Mouse (Mus musculus): ENCODE results near the gene Ttc21b.

Ttc21b gene

DNA sequence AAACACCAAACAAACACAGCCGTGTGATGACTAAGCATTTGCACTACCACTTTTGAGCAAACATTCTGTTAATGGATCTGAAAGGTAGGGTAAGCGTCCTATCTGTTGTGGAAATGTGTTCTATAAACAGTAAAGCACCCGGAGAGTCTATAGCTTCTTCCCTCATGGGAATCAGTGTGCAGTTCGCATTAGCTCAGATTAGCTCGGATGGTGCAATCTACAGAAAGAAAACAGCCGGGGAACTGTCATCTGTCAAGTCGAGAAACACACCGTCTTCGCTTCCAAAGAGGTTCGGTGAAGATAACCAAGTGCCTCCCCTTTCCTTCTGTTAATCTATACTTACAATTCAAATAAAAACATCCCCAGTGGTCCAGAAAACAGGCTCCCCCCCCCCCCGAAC, 85.7 kb downstream of the Ttc21b start:
- DNase-seq: no peak

DNA sequence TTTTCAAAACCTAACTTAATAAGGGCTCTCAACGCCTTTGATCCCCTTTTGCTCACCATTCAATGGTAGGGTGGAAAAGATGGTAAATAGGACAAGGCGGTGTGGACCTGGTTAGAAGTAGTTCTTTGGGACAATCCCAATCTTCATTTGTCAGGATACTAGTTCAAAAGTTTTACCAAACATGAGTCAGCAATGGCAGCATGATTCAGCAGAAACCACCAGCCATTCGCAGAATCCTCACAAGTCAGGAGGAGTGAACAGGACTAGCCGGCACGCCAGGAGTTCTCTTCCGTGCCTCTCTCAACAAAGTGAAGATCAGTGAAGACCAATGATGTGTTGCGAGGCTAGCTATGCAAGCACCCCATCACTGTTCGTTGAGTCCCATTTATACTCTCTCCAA, 91.4 kb downstream of the Ttc21b start:
- no peak for DNase-seq

DNA sequence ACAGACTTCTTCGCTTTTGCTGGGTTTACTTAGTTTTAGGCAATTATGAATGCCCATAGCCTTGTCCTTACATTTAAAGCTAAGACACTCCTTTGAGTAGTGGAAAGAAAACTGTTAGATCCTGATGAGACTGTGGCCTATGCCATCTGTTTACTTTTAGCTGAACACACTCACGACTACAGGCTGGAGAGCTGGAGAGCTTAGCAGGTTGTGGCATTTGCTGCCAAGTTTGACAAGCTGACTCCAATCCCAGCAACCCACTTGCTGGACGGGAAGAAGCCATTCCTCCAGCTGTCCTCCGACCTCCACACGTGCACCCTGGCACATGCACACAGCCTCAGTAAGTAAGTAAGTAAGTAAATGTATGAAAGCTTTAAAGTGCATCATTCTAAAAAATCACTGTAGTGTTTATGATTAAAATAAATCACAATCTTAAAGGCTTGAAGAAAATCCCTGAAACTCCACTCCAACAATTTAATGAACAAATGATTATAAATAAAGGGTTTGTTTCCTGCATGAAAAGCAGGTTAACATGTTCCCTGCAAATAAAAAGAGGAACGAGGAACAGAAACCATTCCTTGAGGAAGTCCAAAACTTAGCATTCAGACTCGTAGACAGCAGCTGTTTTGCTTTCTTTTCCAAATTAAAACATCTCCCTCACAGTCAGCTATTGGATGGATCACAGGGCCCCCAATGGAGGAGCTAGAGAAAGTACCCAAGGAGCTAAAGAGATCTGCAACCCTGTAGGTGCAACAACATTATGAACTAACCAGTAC, 98.1 kb downstream of the Ttc21b start:
- DNase-seq: peak; percentile 27

DNA sequence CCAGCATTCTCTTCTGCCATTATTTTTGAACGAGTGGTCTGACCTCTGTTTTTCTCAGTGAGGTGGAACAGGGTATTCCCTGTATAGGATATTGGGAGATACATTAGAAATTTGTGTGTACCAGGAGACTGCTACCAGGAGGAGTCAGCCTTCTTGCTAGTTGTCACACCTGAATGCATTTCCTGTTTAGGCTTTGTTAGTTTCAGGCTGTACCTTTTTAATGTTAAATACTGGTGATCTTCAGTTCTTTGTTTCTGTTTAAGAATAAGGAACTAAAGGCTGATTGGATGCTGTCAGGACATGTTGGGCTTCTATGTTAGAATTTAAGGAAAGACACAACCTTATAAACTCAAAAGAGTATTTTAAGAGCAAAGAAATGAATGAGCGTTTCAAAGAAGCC, 105.0 kb downstream of the Ttc21b start:
- no peak for DNase-seq

DNA sequence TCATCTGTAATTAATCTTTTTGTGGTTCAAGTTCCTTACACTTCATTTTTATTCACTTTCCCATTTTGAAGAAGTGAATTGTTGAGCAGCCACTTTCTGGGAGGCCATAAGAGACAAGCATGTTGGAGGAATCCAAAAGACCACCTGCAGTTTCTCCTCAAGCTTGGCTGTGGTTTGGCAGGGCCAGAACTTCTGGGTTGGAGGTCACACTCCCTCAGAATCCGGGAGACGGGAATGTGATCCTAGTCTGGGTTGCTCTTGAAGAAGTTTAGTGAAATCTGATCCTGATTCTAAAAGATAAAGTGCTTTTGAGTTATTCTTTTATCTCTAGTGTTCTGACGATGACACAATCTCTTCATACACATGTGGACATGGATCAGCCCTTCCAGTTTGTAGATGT, 105.9 kb downstream of the Ttc21b start:
- DNase-seq: no peak

DNA sequence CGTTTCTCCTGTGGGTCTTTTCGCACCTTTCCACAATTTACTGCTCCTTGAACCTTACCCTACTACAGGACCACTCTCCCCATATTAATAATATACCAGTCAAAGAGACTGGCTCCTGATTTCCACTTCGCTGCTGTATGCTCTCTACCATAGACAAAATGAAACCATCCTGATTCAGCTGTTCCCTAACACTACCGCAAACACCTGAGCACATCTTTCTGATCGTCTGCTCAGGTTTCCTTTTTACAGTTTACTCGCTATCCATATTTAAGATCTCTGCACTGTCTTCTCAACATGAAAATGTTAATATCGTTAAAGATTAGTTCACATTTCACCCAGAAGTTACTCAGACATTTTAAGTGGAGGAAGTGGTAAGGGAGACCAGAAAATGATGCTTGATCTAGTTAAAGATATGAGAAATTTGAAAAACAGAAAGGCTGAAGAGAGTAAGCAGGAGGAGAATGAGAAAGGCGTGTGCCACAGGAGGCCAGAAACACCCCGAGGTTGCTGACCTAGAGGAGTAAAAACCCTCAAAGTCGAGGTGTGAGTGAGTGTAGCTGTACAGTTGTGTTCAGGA, 107.7 kb downstream of the Ttc21b start:
- DNase-seq: no peak

DNA sequence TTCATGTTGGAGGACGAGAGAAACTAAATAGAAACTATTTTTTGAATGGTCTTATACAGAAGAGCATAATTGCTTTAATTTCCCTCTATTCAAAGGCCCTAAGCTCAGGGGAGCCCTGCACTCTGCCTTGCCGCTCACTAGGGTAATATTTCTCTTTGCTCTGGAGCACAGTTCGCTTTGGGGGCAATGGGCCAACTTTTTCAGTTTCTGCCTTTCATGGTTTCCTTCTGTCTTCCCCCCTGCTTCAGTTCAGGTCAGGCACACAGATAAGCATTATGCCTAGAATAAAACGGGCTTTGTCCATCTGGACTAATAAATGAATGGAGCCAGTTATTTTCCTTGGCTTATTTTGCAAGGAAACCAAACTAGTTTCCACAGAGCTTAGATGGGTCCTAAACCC, 109.9 kb downstream of the Ttc21b start:
- no peak for DNase-seq

DNA sequence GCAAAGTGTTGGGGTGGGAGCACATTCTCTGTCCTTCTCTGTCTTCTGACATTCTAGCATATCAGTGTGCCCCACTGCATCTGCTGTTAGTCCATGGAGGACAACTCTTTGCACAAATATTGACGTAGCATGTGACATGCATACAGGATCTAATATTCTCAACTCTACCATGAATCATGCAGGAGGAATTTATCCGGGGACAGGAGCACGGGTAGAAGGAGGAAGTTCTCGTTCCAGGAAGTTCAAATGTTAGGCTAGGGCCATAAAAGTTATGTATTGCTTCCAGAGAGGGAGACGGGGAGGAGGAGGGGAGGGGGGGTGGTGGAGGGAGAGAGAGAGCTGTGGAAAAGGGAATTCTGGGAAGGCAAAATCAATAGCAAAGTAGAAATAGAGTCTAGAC, 111.6 kb downstream of the Ttc21b start:
- DNase-seq: no peak

DNA sequence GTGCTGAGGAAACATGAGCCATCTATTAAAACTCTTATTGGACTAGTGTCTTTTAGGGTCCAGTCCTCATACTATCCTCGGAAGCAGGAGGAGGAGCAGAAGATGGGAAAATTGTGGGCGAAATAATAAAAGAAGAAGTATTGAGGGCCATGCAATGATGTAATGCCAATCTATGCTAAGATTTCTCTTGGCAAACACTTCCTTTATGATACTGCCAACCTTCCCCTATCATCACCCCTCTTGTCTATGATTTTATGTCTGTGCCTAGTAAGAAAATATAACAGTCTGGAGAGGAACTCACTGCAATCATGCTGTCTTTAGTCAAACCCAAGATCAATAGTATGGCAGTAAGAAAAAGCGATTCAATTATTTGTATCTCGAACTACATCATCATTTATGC, 113.1 kb downstream of the Ttc21b start:
- DNase-seq: no peak

DNA sequence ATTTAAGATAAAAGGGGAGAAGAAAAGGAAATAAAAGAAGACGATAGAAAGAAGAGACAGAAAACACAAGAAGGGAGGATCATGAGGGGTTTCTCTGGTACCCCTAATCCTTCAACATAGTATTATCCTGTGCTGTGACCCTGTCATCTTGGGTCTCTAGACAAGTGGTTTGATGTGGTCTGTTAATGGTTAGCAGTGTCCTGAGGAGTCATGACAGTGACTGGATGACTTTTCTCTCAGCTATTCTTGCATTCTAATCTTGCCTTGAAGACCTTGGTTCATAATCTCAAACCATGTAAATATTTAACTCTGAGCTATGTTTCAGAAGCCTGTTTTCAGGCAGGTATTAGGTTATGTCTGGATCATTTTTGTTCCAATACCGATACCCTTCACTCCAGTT, 113.7 kb downstream of the Ttc21b start:
- DNase-seq: no peak

DNA sequence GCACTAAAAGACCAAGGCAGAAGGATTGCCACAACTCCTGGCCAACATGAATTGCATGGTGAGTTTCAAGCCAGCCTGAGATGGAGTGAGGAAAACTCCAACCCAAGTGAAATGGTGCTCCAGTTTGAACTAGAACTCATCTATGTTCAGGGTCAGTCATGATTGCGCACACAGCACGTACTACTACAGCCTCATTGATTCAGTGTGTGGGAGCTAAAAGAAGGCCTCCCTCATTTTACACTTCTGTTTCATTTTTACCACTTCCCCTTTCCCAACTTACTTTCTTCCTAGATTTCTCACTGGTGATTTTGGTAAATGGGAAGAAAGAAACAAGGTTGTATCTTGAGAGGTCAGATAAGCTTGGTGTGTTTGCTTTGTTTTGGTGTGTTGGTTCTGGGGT, 114.1 kb downstream of the Ttc21b start:
- no peak for DNase-seq

DNA sequence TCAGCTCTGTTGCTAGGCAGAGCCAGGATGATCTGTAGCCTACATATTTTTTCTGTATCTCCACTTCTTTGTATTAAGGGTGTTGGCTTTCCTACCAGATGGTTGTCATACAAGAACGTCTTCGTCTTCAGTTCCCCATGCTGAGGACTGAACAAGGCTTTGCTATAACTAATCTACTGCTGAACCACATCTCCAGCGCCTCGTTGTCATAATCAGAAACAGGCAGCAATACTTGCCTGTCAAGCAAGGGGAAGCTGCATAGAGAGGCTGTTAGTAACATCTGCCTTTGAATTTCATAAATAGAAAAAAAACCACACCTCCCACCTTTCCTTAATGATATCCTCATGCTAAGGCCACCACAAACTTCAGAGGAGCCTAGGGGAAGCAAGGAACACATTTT, 116.2 kb downstream of the Ttc21b start:
- no peak for DNase-seq
